Mouse (Mus musculus) thymus, postnatal 10 days (tissue): ENCODE data around the gene Pym1.

Experiments used
- DNase-seq, 2 experiments: peaks; one replicate each; pipeline ENCODE4 v3.0.0; 2021; ENCODE audit warnings: low spot score in 2 of 2

Pym1 gene

GRCm38 (mm10) chr10:128804271-128805091, 56.8 kb downstream of the Pym1 start, which contains the start of gene Tmem198b:
Gene Tmem198b, minus strand, starts transcription at chr10:128804370.
- peak; percentile 45 to 49 for DNase-seq

GRCm38 (mm10) chr10:128805092-128806000, 57.7 kb downstream of the Pym1 start:
- peak; percentile 96 to 97 for DNase-seq

GRCm38 (mm10) chr10:128806086-128806485, 58.4 kb downstream of the Pym1 start:
- DNase-seq = no peak

- no peak for DNase-seq
Observed at GRCm38 (mm10) chr10:128807018-128807417, 59.3 kb downstream of the Pym1 start.
